Mouse (Mus musculus): Measurements from ENCODE around the gene Slc39a8.

The Slc39a8 gene

DNA sequence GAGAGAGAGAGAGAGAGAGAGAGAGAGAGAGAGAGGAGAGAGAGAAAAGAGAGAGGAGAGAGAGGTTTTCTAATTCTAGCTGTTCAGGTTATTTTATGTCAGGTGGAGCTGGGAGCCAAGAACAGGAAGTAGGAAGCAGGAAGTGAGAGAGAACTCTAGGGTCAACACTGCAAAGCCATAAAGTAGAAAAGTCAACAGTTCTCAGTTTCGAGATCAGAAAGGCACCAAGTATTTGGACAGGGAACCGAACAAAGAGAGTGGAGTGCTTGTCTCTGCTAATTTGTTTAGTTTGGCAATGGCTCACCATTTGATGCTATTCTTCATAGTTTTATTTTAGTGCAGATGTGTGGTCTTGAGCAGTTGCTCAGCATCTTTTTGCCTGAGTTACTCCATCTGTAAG, 26.5 kb downstream of the Slc39a8 start:
- no peak for DNase-seq

DNA sequence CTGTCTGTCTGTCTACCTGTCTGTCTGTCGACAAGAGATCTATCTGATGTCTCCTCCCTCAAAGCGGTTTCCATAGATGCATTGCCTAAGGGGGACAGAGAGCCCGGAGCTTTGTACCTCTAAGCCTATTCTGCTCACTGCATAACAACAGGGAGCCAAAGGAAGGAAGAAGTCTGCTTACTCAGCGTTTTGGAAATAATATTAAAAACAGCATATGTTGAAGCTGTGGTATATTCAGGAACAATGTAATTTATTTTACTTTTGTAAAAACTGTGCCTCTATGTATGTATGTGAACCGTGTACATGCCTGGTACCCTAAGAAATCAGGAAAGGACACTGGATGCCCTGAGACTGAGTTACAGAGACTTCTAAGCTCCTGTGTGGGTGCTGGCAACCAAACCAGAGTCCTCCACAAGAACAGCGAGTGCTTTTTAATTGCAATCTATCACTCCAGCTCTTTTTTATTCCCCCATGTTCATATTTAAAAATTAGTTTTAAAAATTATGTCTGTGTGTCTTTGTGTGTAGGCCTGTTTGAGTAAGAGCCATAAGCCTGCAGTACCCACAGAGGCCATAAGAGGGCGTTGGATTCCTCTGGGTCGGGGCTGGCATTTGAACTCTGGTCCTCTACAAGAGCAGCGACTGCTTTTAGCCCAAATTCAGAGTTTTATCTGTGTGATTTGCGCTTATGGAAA, 28.7 kb downstream of the Slc39a8 start:
- DNase-seq: no peak

DNA sequence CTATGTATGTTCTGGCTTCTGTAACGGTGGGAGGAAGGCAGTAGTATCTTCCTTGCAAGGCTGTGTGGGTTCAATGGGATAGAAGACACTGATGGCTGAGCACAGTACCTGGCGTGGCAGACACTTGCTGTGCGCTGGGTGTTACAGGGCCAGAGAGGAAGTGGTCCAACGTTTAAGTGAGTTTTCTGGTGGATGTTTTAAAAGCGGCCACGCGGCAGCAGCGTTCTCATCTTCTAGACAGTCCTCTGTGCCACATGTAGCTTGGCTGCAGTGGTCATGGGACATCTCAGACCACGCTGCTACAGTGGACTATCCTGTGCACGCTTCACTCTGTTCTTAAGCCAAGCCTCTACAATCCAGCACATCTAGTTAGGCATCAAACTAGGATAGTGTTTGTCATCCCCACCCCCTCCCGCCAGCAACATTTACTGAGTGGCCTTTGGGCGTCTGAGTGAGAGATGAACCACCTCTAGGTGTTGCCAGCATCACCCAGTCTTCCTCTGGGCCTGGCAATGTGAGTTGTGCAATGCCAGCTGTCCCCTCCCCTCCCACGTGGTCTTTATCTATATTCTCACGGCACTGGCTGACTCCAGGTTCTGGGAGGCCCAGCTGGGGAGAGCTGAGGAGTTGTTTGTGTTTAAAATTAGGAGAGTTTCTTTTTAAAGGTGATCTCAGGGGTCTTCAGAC, 29.4 kb downstream of the Slc39a8 start:
- no peak for DNase-seq

DNA sequence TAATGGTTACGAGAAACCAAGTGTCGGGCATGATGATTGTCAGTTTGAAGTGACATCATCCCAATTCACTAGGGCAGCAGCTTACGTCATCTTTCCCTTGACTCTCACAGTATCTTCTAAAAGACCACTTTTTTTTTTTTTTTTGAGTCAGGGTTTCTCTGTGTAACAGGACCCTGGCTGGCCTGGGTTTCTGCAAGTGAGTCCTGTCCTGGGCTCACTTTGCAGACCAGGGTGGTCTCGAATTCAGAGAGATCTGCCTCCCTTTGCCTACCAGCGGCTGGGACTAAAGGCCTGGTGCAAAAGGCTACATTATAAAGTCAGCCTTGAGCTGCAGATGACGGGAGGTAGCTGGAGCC, 29.9 kb downstream of the Slc39a8 start:
- DNase-seq: no peak

DNA sequence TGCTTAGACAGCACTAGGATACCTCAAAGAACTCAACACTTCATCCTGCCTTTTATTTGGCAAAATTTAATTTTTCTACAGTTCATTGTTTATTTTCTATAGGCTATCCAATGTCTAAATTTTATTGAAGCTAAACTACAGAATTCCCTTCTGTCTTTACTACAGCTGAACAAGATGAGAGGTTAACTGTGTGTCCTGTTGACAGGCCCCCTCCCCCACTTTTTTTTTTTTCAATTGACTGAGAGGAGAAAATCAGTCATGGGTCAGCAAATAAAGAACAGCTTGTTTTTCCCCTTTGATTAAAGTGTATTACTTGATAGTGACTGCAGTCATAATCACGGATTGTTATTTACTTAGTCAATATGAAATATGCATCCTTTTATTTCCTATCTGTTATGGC, 31.2 kb downstream of the Slc39a8 start:
- no peak for DNase-seq

DNA sequence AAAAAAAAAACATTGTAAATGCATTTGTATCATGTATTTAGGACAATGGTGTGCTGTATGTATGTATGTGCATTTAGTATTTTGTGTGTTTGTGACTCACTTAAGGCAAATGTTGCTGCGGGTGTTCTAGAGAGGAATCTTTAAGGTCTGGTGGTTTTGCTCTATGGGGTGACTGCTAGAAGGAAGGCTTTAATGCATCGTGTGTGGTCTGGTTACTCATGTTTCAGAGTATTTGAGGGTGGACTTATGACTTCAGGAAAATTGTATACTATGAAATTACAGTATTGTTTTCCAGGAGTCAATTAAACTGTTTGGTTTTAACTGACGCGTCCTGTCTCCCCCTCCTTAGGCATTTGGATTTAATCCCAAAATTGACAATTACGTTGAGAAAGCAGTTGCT, 32.1 kb downstream of the Slc39a8 start:
- no peak for DNase-seq

DNA sequence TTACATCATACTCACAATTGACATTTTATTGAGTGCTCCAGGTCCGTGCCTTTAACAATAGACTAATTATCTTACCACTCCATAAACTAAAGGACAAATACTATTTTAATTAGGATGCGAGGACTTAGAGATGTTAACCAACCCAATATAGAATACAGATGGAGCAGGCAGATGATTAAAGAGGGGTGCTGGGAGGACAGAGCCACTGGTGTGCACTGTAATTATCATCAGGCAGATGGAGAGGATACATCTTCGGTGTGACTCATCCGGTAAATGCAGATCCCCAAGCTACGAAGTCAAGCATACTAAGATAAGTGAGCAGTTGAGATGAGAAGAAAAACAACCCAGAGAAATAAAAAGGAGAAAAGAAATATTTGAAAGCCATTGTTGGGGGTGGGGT, 34.4 kb downstream of the Slc39a8 start:
- no peak for DNase-seq

DNA sequence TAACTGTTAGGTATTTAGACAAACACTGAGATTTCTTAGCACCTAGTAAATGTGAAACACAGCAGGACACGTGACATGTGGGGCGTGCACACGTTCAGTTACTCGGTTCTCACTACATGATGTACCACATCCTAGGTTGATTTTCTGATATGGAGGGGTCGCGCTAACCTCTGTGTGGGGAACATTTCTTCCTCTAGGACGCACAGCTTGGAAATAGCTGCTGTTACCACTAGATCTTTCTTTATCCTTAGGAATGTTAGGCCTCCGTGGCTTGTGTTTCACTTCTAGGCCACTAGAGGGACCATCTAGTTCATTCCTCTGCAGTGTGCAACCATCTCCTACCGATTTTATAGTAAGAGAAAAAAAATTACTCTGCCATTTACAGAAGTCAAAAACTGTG, 37.7 kb downstream of the Slc39a8 start:
- peak; percentile 44 for DNase-seq

DNA sequence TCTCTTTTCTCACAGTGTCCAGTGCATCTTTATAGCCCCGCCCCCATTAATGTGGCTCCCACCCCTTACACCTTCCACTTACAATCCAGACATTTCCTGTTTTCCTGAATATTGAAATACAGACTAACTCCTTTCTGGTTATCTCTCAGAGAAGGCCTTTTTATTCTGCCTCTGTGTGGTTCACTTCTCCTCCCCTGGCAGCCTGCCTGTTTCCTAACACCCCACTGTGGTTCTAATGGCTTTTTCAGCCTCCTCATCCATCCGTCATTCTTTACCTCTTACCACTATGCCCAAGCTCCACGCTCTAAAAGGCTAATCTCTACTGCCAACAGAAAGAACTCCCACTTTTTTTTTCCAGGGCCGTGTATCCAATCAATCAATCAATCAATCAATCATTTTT, 44.0 kb downstream of the Slc39a8 start:
- DNase-seq: no peak

DNA sequence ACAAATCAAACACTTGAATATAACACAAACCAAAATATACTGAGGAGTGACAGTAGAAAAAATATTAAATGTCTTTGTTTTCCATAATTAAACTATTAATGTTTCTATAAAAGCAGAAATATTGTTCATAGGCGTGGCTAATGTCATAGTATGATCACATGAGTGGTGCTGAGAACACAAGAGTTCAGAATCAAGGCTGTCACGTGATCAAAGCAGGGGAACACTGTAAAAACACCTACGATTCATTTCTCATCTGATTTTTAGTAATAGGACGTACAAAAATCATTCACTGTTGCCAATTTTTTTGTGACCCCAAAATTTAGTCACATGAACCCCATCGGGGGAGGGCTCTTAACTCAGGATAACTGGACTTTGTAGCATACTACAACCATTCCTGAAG, 47.2 kb downstream of the Slc39a8 start:
- no peak for DNase-seq

DNA sequence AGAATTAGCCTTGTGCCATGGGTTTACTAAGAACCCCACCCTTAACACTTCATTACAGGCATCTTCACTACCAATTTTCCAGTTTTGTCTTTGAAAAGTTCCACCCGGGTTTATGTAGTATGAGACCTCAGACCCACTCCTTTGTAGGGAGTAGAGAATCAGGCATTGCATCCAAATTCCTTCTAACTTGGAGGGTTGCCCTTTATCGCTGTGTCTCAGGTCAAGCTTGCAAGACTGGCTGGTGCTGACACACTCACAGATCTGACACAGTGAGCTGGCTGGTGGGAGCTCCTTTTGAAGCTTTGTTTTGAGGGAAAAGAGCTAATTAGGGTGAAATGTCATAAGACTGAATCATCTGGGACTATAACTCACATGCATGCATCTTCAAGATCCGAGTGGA, 48.5 kb downstream of the Slc39a8 start:
- DNase-seq: no peak

DNA sequence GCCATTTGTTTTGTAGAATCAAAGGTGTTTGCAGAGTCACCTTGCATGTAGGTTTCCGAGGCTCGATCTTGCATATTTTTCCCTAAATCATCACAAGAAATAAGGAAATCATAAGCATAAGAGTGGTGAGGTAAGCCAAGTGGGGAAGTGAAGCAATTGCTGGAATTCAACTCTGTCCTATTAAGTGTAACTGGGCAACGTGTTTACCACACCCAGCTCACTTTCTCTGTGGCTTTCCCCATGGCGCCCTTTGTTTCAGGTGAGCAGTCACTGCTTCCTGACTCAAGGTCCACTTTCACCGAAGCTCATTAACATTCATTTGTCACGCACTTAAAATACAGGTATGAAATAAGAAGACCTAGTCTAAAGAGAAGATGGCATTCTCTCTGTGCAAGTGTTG, 53.0 kb downstream of the Slc39a8 start:
- DNase-seq: no peak

DNA sequence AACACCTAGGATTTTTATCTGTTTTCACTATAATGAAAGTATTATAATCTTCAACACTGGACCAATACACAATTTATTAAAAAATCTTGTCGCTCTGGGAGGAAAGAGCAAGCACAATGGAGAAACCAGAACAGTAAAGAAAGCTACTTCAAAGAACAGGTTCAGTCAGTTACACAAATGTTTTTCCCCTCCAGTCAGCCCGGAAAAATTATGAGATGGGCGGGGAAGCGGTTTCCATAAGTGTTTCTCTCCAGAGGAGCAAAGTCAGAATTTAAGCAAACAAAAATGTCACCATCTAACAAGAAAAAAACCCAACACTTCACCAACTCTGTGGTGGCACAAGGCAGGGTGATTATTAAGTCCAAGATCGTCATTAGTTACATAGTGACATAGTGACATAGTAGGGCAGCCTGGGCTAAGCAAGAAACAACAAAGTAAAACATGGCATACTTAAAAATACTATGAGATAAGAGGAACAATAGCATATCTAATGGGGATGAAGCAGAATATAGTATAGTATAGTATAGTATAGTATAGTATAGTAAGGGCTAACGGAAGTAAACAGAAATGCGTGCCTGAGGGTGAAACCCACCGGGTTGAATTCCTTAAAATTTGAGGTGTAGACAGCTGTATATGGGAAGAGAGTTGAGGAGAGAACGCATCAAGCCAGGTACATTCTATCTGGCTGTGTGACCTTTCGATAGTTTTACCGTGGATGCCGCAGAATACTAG, 61.0 kb downstream of the Slc39a8 start:
- DNase-seq: no peak

DNA sequence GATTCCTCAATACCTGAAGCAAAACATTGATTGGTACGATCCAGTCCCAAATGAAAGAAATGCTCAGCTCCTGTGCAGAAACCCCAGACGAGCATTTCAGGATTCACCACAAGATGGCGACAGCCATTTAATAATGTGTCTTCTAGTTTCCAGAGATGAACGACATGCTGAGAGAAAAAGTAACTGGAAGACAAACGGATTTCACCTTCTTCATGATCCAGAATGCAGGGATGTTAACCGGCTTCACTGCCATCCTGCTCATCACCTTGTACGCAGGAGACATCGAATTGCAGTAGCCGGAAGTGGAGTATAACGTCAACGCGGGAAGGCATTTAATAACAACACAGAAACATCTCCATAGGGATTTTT, 61.6 kb downstream of the Slc39a8 start:
- DNase-seq: peak; percentile 85

DNA sequence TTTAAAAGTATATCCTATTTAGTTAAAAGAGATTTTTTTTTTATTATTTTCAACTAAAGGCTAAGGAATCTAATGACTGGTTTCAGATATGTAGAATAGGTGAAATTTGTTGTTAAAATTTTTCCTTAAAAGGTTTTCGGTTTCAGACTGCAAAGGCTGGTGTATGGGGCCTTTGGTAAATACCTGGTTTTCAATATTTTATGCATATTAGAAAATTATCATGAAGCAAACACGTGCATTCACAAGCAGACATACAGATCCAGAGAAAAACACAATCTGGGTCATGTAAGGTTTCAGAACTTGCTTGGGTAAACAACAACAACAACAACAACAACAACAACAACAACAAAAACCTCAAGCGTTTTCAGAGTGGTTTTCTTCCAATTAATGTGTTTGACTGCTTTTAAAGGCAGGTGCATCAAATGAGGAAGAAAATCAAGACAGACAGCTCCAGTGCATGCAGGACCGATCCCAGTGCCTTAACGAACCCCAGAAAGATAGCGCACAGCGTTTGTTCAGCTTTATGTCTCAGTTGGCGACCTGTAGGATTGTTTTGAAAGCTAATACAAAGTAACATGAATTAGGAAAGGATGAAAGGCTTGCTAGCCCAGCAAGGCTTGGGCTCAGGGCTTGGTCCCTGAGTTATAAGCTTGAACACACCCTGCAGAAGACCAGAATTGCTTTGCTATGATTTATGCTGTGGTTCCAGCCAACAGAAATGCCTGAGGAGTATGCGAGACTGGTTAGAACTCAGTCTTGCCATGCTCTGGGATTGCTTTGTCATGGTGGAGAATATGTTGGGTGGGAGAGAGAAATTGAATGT, 62.2 kb downstream of the Slc39a8 start:
- no peak for DNase-seq

DNA sequence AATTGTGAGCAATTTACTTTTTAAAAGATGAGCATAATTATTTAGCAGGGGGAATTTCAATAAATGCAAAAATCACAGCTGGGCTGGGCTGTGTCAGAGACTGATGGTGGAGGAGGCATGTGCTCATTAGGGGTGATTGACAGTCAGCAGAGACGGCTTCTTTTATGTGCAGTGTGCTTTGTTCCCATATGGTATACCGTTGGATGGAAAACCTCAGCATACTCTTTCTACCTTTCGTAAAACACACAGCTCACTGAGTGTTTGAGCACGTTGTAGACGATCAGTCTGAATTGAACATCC, 62.7 kb downstream of the Slc39a8 start:
- DNase-seq: no peak

DNA sequence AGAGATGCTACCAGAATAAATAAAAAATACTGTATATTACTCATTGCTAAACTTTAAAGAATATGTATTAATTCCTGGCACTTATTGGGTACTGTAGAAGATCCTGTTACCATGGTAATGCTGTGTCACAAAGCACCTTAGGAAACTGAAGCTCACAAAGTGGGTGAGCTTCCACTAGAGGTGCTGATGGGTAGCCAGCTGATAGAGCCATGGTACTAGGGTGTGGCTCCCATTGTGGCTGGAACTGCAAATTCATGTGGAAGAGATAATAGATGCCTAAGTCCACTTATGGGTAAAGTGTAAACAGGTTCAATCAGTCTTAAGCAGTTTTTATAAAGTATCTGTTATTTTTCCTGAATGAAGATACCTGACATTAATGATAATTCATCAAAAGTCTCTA, 64.3 kb downstream of the Slc39a8 start:
- DNase-seq: no peak

DNA sequence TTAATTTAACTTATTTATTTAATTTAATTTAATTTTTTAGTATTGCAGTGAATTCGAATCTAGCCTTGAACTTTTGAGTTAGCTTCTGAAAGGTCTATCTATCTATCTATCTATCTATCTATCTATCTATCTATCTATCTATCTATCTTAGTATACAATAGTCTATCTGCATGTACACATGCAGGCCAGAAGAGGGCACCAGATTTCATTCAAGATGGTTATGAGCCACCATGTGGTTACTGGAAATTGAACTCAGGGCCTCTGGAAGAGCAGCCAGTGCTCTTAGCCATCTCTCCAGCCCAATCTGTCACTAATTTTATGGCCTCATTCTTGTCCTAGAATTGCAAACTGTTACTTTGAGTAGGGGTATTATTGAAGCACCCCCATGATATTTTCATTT, 78.3 kb downstream of the Slc39a8 start:
- DNase-seq: no peak

DNA sequence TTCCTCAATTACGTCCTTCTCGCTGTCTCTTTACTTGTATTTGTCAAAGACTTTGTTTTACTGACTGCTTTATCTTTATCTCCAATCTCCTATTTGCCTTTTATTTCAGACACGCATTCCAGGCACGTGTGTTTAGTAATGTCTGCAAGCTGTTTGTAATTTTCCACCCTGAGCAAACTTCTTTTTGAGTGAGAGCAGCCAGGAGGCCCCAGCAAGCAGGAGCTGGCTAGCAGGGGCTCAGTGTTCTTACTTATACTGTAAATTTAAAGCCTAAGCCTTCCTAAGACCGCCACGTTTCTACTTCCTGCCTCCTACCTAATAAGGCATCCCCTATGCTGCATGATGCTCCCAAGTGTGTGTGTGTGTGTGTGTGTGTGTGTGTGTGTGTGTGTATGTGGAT, 79.8 kb downstream of the Slc39a8 start:
- no peak for DNase-seq

DNA sequence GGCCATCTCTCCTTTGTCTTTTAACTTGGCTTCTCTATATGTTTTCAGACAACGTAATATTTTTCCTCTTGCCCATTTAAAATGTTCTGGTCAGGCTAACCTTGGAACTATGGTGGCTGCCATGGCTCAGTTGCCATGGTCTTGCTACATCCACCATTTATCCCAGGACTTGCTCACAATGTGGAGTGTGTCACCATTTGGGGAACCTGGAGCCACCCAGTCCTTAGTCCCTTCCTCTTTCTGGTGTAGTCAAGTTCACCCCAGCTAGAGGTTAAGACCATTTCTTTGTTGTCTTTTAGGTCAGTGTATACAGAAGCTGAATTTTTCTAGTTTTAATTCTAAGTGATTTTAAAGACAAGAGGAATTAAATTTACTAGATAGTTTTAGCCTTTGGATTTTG, 80.7 kb downstream of the Slc39a8 start:
- DNase-seq: no peak

DNA sequence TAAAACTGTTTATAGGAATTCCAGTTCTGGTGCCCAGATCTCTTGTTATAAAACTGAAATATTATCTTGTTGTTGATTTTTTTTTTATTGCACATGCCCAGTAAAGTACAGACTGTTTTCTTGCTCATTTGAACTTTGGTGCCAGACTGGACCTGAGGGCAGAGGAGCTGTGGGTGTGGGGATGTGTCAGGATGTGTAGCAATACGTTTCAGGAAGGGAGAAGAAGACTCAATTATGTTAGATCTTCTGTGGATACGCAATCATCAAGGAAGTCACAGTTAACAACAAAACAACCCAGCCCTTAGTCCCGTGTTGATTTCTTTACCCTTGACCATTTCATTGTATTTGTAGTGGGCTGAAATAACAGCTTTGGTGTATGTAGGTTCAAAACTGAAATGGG, 81.9 kb downstream of the Slc39a8 start:
- no peak for DNase-seq

DNA sequence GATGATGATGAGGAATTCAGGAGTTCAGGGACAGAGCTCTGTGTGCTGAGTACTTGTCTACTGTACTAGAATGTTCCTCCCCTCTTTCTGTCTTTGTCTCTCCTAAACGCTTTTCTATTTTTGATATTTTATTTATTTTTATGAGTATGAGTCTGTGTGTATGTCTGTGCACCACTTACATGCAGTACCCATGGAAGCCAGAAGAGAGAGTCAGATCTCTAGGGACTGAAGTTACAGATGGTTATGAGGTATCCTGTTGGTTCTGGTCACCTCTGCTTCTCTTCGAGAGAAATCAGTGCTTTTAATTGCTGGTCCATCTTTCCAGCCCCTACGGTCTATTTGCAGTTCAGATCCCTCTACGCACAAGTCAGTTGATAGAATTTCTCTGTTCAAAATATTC, 90.9 kb downstream of the Slc39a8 start:
- DNase-seq: no peak

DNA sequence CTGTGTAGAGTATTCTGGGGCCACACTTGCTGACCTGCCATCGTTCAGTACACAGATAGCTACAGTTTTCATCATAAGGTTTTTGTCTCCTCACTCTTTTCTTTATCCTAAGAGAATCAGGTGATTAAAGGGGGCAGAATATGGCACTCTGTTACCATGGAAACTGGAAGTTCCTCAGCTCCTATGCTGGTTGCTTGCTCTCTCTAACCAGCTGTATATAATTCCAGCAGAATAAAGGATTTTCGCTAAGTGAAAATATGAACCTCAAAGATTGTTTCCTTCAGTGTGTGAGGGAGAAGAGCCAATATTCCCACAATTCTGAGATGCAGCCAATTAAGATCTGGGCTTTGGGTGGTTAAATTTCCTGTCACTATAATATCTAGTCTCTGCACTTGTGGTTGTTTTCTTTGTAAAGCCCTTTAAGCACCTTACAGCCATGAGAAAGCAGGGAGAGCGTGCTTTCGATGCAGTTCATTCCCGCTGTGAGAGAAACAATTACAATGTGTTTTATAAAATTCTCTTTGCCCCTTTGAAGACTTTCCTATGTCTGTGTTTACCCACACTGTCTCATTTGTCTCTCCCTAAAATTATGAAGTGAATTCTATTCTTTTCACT, 93.6 kb downstream of the Slc39a8 start:
- DNase-seq: no peak
